Mouse (Mus musculus): ENCODE measurements around the gene Frmpd1.

Gene Frmpd1

GRCm38 (mm10) chr4:45241330-45241729 lies 56.7 kb downstream of the Frmpd1 start:
- no peak for DNase-seq

GRCm38 (mm10) chr4:45242163-45242562 lies 57.5 kb downstream of the Frmpd1 start:
- no peak for DNase-seq

- DNase-seq, result no peak
Measured at GRCm38 (mm10) chr4:45243211-45243902, 58.7 kb downstream of the Frmpd1 start.

GRCm38 (mm10) chr4:45251265-45251664 lies 66.6 kb downstream of the Frmpd1 start:
- no peak for DNase-seq

- DNase-seq, result no peak
Measured at GRCm38 (mm10) chr4:45252861-45253262, 68.2 kb downstream of the Frmpd1 start.

- DNase-seq, result no peak
Measured at GRCm38 (mm10) chr4:45253839-45254601, 69.3 kb downstream of the Frmpd1 start.

GRCm38 (mm10) chr4:45259232-45259832 lies 74.7 kb downstream of the Frmpd1 start:
- DNase-seq, result no peak

- DNase-seq, result no peak
Measured at GRCm38 (mm10) chr4:45261551-45261950, 76.9 kb downstream of the Frmpd1 start.

GRCm38 (mm10) chr4:45267883-45268282 lies 83.2 kb downstream of the Frmpd1 start:
- DNase-seq, result no peak

- peak in 1 of 2 experiments; percentile 32 for DNase-seq
Measured at GRCm38 (mm10) chr4:45271041-45271452, 86.4 kb downstream of the Frmpd1 start.

- DNase-seq, result no peak
Measured at GRCm38 (mm10) chr4:45275770-45276169, 91.1 kb downstream of the Frmpd1 start.

GRCm38 (mm10) chr4:45279292-45279691 lies 94.6 kb downstream of the Frmpd1 start:
- DNase-seq, result no peak

- peak; percentile 40 to 56 for DNase-seq
Measured at GRCm38 (mm10) chr4:45279981-45280548, 95.4 kb downstream of the Frmpd1 start.

GRCm38 (mm10) chr4:45286318-45286717 lies 101.6 kb downstream of the Frmpd1 start:
- DNase-seq, result no peak

GRCm38 (mm10) chr4:45287906-45288305 lies 103.2 kb downstream of the Frmpd1 start:
- DNase-seq, result no peak

GRCm38 (mm10) chr4:45296662-45297564 lies 112.2 kb downstream of the Frmpd1 start, which contains the start of gene Trmt10b:
TSS of gene Trmt10b (plus strand) at chr4:45297127.
- peak; percentile 78 for DNase-seq

GRCm38 (mm10) chr4:45305536-45305935 lies 120.9 kb downstream of the Frmpd1 start:
- DNase-seq, result no peak

- DNase-seq, result no peak
Measured at GRCm38 (mm10) chr4:45308046-45308445, 123.4 kb downstream of the Frmpd1 start.

- DNase-seq, result no peak
Measured at GRCm38 (mm10) chr4:45308606-45309005, 123.9 kb downstream of the Frmpd1 start.

GRCm38 (mm10) chr4:45311056-45311455 lies 126.4 kb downstream of the Frmpd1 start:
- no peak for DNase-seq

- DNase-seq, result peak; percentile 88 to 89
Measured at GRCm38 (mm10) chr4:45320159-45320816, 135.6 kb downstream of the Frmpd1 start.

- no peak for DNase-seq
Measured at GRCm38 (mm10) chr4:45331139-45331538, 146.5 kb downstream of the Frmpd1 start.
